Mouse (Mus musculus) G1E (cell line): ENCODE data around the gene Gprc5c.

Source experiments
- CTCF ChIP-seq: IDR thresholded peaks from 2 replicates; pipeline ENCODE4 v1.5.1; 2012; ENCODE audit warnings: low read depth, low read length, inconsistent platforms, mixed read lengths
- GATA1 ChIP-seq: IDR thresholded peaks from 2 replicates; pipeline ENCODE4 v1.6.1; 2012; ENCODE audit warnings: borderline replicate concordance, low read length, inconsistent platforms, mixed read lengths

DNA sequence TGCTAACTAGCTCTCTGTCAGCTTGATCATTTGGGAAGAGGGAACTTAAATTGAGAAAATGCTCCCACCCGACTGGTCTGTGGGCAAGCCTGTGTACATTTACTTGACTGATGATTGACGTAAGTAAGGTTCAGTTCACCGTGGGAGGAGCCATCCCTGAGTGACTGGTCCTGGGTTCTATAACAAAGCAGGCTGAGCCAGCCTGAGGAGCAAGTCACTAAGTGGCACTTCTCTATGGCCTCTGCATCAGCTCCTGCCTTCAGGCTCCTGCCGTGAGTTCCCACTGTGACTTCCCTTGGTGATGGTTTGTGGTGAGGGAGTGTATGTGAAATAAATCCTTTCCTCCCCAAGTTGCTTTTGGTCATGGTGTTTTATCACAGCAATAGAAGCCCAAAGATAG lies 57.1 kb downstream of the Gprc5c start:
- TF ChIP-seq CTCF = no peak
- no peak for TF ChIP-seq GATA1
